Mouse (Mus musculus) limb, embryonic 15.5 days (tissue): ENCODE measurements around the gene Hps4. TPM values are rescaled to one million over a fixed set of nuclear protein-coding genes. Genes with fewer than 3 reads are reported as not detected.
A peak's percentile ranks its signal among the peaks of the same experiment; 100 is the strongest.
"Not testable (repeated sequence)": the region's sequence is repeated elsewhere in the genome, so short reads cannot be mapped to it uniquely, and the experiment has no call there.

ENCODE experiments used
- ATAC-seq: fragments of 200-750 bp; cut with Nextera tagmentation; 2 replicates; pipeline ENCODE4 v1.8.0; 2017; ENCODE audit warnings: low read depth, moderate TSS enrichment; ENCODE audit not compliant: insufficient number of reproducible peaks, low FRiP score, low TSS enrichment
- H3K27ac ChIP-seq: fragments of 300-500 bp; sonication (generic); 2 replicates; pipeline ENCODE4 v1.5.1; 2015; ENCODE audit warnings: moderate library complexity, mild to moderate bottlenecking, inconsistent platforms
- H3K27me3 ChIP-seq: fragments of 300-500 bp; sonication (generic); 2 replicates; pipeline ENCODE4 v1.6.1; 2015; ENCODE audit warnings: inconsistent platforms
- H3K36me3 ChIP-seq: fragments of 300-500 bp; sonication (generic); 2 replicates; pipeline ENCODE4 v1.6.1; 2015; ENCODE audit warnings: inconsistent platforms
- H3K4me1 ChIP-seq: fragments of 300-500 bp; sonication (generic); 2 replicates; pipeline ENCODE4 v1.6.1; 2015; ENCODE audit warnings: inconsistent platforms
- H3K4me2 ChIP-seq: fragments of 300-500 bp; sonication (generic); 2 replicates; pipeline ENCODE4 v1.6.1; 2015; ENCODE audit warnings: mild to moderate bottlenecking, inconsistent platforms
- H3K4me3 ChIP-seq: fragments of 300-500 bp; sonication (generic); 2 replicates; pipeline ENCODE4 v1.5.1; 2015; ENCODE audit warnings: mild to moderate bottlenecking, inconsistent platforms
- H3K9ac ChIP-seq: fragments of 300-500 bp; sonication (generic); 2 replicates; pipeline ENCODE4 v1.6.1; 2015; ENCODE audit warnings: inconsistent platforms
- H3K9me3 ChIP-seq: fragments of 300-500 bp; sonication (generic); 2 replicates; pipeline ENCODE4 v1.6.1; 2016; ENCODE audit warnings: inconsistent platforms
- WGBS: fragments of 180-500 bp; shearing (Covaris S2); methylation state at CpG from one replicate; pipeline ENCODE4 v1.1.7; 2015; 5-methylcytosine and 5-hydroxymethylcytosine counted together
- polyA plus RNA-seq: library from polyadenylated mRNA; unstranded; fragments of >200 nt; fragmentation: Nextera tagmentation; extraction: Ambion mirVana; gene quantifications from 2 replicates; pipeline ENCODE4 v1.2.1, GENCODE M21; 2015

Gene Hps4
- polyA plus RNA-seq, 1 experiment from 2014 or later = 34.8 TPM

- 81% methylated on average over 4 of the region's 4 CpGs for WGBS
- no peaks in the 10 kb centered on the region for H3K27me3 ChIP-seq
- peaks cover 9% of the 10 kb centered on the region for H3K36me3 ChIP-seq
- no peaks in the 10 kb centered on the region for H3K9me3 ChIP-seq
- ATAC-seq = no peak
- no peak overlapping the region for H3K4me3 ChIP-seq
- H3K4me2 ChIP-seq = no peak overlapping the region
- H3K27ac ChIP-seq = no peak overlapping the region
- no peak overlapping the region for H3K9ac ChIP-seq
- H3K4me1 ChIP-seq = peaks cover 7% of the 10 kb centered on the region
Measured at GRCm38 (mm10) chr5:112301694-112302093, 41.2 kb upstream of the Hps4 start.

GRCm38 (mm10) chr5:112302310-112302709 is 40.6 kb upstream of the Hps4 start:
- H3K36me3 ChIP-seq = peaks cover 9% of the 10 kb centered on the region
- no peak for ATAC-seq
- H3K4me3 ChIP-seq = no peak overlapping the region
- H3K27ac ChIP-seq = no peak overlapping the region
- WGBS = 90% methylated on average over 5 of the region's 5 CpGs
- H3K9ac ChIP-seq = no peak overlapping the region
- H3K4me2 ChIP-seq = no peak overlapping the region
- H3K4me1 ChIP-seq = 0 out of 2 replicates have a peak, but pooled peaks cover 3% of the 10 kb centered on the region
- H3K27me3 ChIP-seq = no peaks in the 10 kb centered on the region
- no peaks in the 10 kb centered on the region for H3K9me3 ChIP-seq

GRCm38 (mm10) chr5:112305842-112306241 is 37.0 kb upstream of the Hps4 start:
- WGBS = 86% methylated on average over 5 of the region's 5 CpGs
- Histone ChIP-seq H3K27me3 (no peaks in the 10 kb centered on the region), H3K9ac (no peak overlapping the region), H3K9me3 (no peaks in the 10 kb centered on the region), H3K36me3 (peaks cover 43% of the 10 kb centered on the region), H3K4me1 (0 out of 2 replicates have a peak, but pooled peaks cover 3% of the 10 kb centered on the region), H3K27ac (no peak overlapping the region), H3K4me3 (no peak overlapping the region), H3K4me2 (no peak overlapping the region)
- ATAC-seq = no peak

- Histone ChIP-seq H3K9me3 (no peaks in the 10 kb centered on the region), H3K27ac (no peak overlapping the region), H3K27me3 (no peaks in the 10 kb centered on the region), H3K4me1 (no peaks in the 10 kb centered on the region), H3K4me2 (no peak overlapping the region), H3K36me3 (peaks cover 76% of the 10 kb centered on the region), H3K9ac (no peak overlapping the region), H3K4me3 (no peak overlapping the region)
- no peak for ATAC-seq
- 88% methylated on average over 11 of the region's 11 CpGs for WGBS
Measured at GRCm38 (mm10) chr5:112313222-112313885, 29.5 kb upstream of the Hps4 start.

GRCm38 (mm10) chr5:112316468-112316867 is 26.4 kb upstream of the Hps4 start:
- no peak overlapping the region for H3K4me3 ChIP-seq
- 87% methylated on average over 5 of the region's 5 CpGs for WGBS

GRCm38 (mm10) chr5:112317328-112317727 is 25.6 kb upstream of the Hps4 start:
- H3K36me3 ChIP-seq = peaks cover 40% of the 10 kb centered on the region
- WGBS = 52% methylated on average over 5 of the region's 5 CpGs
- no peaks in the 10 kb centered on the region for H3K9me3 ChIP-seq
- H3K27ac ChIP-seq = no peak overlapping the region
- no peak overlapping the region for H3K9ac ChIP-seq
- H3K27me3 ChIP-seq = no peaks in the 10 kb centered on the region
- no peak for ATAC-seq
- H3K4me1 ChIP-seq = no peaks in the 10 kb centered on the region
- no peak overlapping the region for H3K4me3 ChIP-seq
- H3K4me2 ChIP-seq = no peak overlapping the region

More at GRCm38 (mm10) chr5:112316468-112316867, 26.4 kb upstream of the Hps4 start:
- Histone ChIP-seq H3K9me3 (no peaks in the 10 kb centered on the region), H3K27ac (no peak overlapping the region), H3K4me1 (no peaks in the 10 kb centered on the region), H3K36me3 (peaks cover 46% of the 10 kb centered on the region), H3K4me2 (no peak overlapping the region), H3K9ac (no peak overlapping the region), H3K27me3 (no peaks in the 10 kb centered on the region)
- ATAC-seq = no peak

GRCm38 (mm10) chr5:112319343-112319742 is 23.5 kb upstream of the Hps4 start:
- H3K27ac ChIP-seq, ATAC-seq, H3K4me3 ChIP-seq, H3K27me3 ChIP-seq, H3K9me3 ChIP-seq, H3K4me1 ChIP-seq, H3K4me2 ChIP-seq, H3K9ac ChIP-seq: not testable (repeated sequence)
- 65% methylated on average over 2 of the region's 2 CpGs for WGBS
- H3K36me3 ChIP-seq = peaks cover 21% of the 10 kb centered on the region

GRCm38 (mm10) chr5:112320379-112320778 is 22.5 kb upstream of the Hps4 start:
- 76% methylated on average over 5 of the region's 5 CpGs for whole genome bisulfite sequencing
- Histone ChIP-seq H3K9me3 (no peaks in the 10 kb centered on the region), H3K4me3 (no peak overlapping the region), H3K4me2 (no peak overlapping the region), H3K4me1 (peaks cover 8% of the 10 kb centered on the region), H3K27ac (no peak overlapping the region), H3K9ac (no peak overlapping the region), H3K36me3 (peaks cover 11% of the 10 kb centered on the region), H3K27me3 (no peaks in the 10 kb centered on the region)
- ATAC-seq = no peak

GRCm38 (mm10) chr5:112320936-112321335 is 21.9 kb upstream of the Hps4 start:
- H3K4me1 ChIP-seq = peaks cover 10% of the 10 kb centered on the region
- no peak overlapping the region for H3K4me2 ChIP-seq
- no peaks in the 10 kb centered on the region for H3K9me3 ChIP-seq
- H3K4me3 ChIP-seq = no peak overlapping the region
- 50% methylated on average over 6 of the region's 6 CpGs for WGBS
- no peak overlapping the region for H3K27ac ChIP-seq
- peaks cover 7% of the 10 kb centered on the region for H3K36me3 ChIP-seq
- no peak for ATAC-seq
- H3K27me3 ChIP-seq = no peaks in the 10 kb centered on the region
- no peak overlapping the region for H3K9ac ChIP-seq

- H3K9me3 ChIP-seq = no peaks in the 10 kb centered on the region
- H3K4me3 ChIP-seq = no peak overlapping the region
- WGBS = 76% methylated on average over 4 of the region's 4 CpGs
- peaks cover 10% of the 10 kb centered on the region for H3K4me1 ChIP-seq
- no peak overlapping the region for H3K27ac ChIP-seq
- ATAC-seq = no peak
- H3K27me3 ChIP-seq = no peaks in the 10 kb centered on the region
- H3K4me2 ChIP-seq = no peak overlapping the region
- no peak overlapping the region for H3K9ac ChIP-seq
- H3K36me3 ChIP-seq = peaks cover 6% of the 10 kb centered on the region
Measured at GRCm38 (mm10) chr5:112321376-112321775, 21.5 kb upstream of the Hps4 start.

GRCm38 (mm10) chr5:112323246-112323645 is 19.6 kb upstream of the Hps4 start:
- no peak overlapping the region for H3K9ac ChIP-seq
- no peaks in the 10 kb centered on the region for H3K9me3 ChIP-seq
- H3K27me3 ChIP-seq = no peaks in the 10 kb centered on the region
- no peak overlapping the region for H3K27ac ChIP-seq
- WGBS = 83% methylated on average over 6 of the region's 6 CpGs
- no peak for ATAC-seq
- no peak overlapping the region for H3K4me3 ChIP-seq
- peaks cover 22% of the 10 kb centered on the region for H3K4me1 ChIP-seq
- H3K4me2 ChIP-seq = no peak overlapping the region
- H3K36me3 ChIP-seq = peaks cover 8% of the 10 kb centered on the region

GRCm38 (mm10) chr5:112324637-112325545 is 18.0 kb upstream of the Hps4 start:
- 0 out of 2 replicates have a peak, but pooled peaks have one; percentile 45 for ATAC-seq
- WGBS = 21% methylated on average over 24 of the region's 24 CpGs
- H3K4me1 ChIP-seq = peaks cover 22% of the 10 kb centered on the region
- peaks cover 23% of the 10 kb centered on the region for H3K36me3 ChIP-seq
- no peak overlapping the region for H3K9ac ChIP-seq
- H3K4me3 ChIP-seq = peak overlapping the region; percentile 100
- peak overlapping the region; percentile 43; the same call in 1 of the 2 replicates for H3K27ac ChIP-seq
- H3K27me3 ChIP-seq = no peaks in the 10 kb centered on the region
- H3K9me3 ChIP-seq = no peaks in the 10 kb centered on the region
- H3K4me2 ChIP-seq = peak overlapping the region; percentile 70
